Mouse (Mus musculus) stomach, postnatal 0 days (tissue): ENCODE measurements around the gene Ifnar2. TPM values are rescaled to one million over a fixed set of nuclear protein-coding genes. Genes with fewer than 3 reads are reported as not detected.

ENCODE experiments used
- ATAC-seq: fragments of 200-750 bp; cut with Nextera tagmentation; 2 replicates; pipeline ENCODE4 v1.8.0; 2017; ENCODE audit not compliant: low FRiP score, low TSS enrichment
- DNase-seq: peaks from one replicate; pipeline ENCODE4 v3.0.0-alpha.2; 2016; ENCODE audit warnings: low spot score
- H3K27ac ChIP-seq: fragments of 300-500 bp; sonication (generic); replicated peaks from 2 replicates; pipeline ENCODE4 v1.5.1; 2014; ENCODE audit warnings: mild to moderate bottlenecking, control low read depth
- H3K27me3 ChIP-seq: fragments of 300-500 bp; sonication (generic); 2 replicates; pipeline ENCODE4 v1.6.1; 2014; ENCODE audit warnings: low read length; ENCODE audit not compliant: control insufficient read depth, insufficient read depth
- H3K36me3 ChIP-seq: fragments of 300-500 bp; sonication (generic); 2 replicates; pipeline ENCODE4 v1.6.1; 2014; ENCODE audit warnings: low read length, mixed read lengths; ENCODE audit not compliant: control insufficient read depth, insufficient read depth
- H3K4me1 ChIP-seq: fragments of 300-500 bp; sonication (generic); replicated peaks from 2 replicates; pipeline ENCODE4 v1.6.1; 2014; ENCODE audit warnings: antibody characterized with exemption; ENCODE audit not compliant: control insufficient read depth, insufficient read depth
- H3K4me2 ChIP-seq: fragments of 300-500 bp; sonication (generic); replicated peaks from 2 replicates; pipeline ENCODE4 v1.6.1; 2014; ENCODE audit warnings: low read depth, mild to moderate bottlenecking, control low read depth, moderate library complexity
- H3K4me3 ChIP-seq: fragments of 300-500 bp; sonication (generic); 2 replicates; pipeline ENCODE4 v1.5.1; 2014; ENCODE audit warnings: low read depth, low read length, control low read depth
- H3K9ac ChIP-seq: fragments of 300-500 bp; sonication (generic); 2 replicates; pipeline ENCODE4 v1.6.1; 2014; ENCODE audit warnings: mild to moderate bottlenecking, low read length, control low read depth, mixed read lengths
- H3K9me3 ChIP-seq: fragments of 300-500 bp; sonication (generic); 2 replicates; pipeline ENCODE4 v1.6.1; 2016; ENCODE audit warnings: low read length; ENCODE audit not compliant: control insufficient read depth
- CTCF ChIP-seq: IDR thresholded peaks from 2 replicates; pipeline ENCODE4 v1.5.1; 2016; ENCODE audit warnings: antibody characterized with exemption, low read depth, mild to moderate bottlenecking, moderate library complexity
- EP300 ChIP-seq: optimal IDR thresholded peaks from 2 replicates; pipeline ENCODE3; 2016; ENCODE audit warnings: antibody characterized with exemption
- WGBS: fragments of 180-500 bp; shearing (Covaris S2); extraction: QIAGEN DNeasy Blood & Tissue Kit; methylation state at CpG from one replicate; pipeline ENCODE4 v1.1.7; 2014; 5-methylcytosine and 5-hydroxymethylcytosine counted together
- polyA plus RNA-seq: library from polyadenylated mRNA; unstranded; fragments of >200 nt; fragmentation: Nextera tagmentation; extraction: Ambion mirVana; gene quantifications from 2 replicates; pipeline ENCODE4 v1.2.1, GENCODE M21; 2015

Gene Ifnar2
- polyA plus RNA-seq, 1 experiment from 2014 or later = 33.4 TPM

- H3K4me3 ChIP-seq = peak overlapping the region; percentile 72; the same call in 1 of the 2 replicates
- TF ChIP-seq EP300 (no peak), CTCF (no peak)
- H3K9ac ChIP-seq = no peak overlapping the region
- 63% methylated on average over 3 of the region's 3 CpGs for WGBS
- peak overlapping the region; percentile 71; the same call in 1 of the 2 replicates for H3K4me2 ChIP-seq
- H3K4me1 ChIP-seq = no peaks in the 10 kb centered on the region
- DNase-seq = no peak
- no peak for ATAC-seq
- H3K27me3 ChIP-seq = no peaks in the 10 kb centered on the region
- no peaks in the 10 kb centered on the region for H3K9me3 ChIP-seq
- no peaks in the 10 kb centered on the region for H3K36me3 ChIP-seq
- no peak overlapping the region for H3K27ac ChIP-seq
Measured at GRCm38 (mm10) chr16:91374253-91374634, 1.7 kb downstream of the Ifnar2 start.

DNA sequence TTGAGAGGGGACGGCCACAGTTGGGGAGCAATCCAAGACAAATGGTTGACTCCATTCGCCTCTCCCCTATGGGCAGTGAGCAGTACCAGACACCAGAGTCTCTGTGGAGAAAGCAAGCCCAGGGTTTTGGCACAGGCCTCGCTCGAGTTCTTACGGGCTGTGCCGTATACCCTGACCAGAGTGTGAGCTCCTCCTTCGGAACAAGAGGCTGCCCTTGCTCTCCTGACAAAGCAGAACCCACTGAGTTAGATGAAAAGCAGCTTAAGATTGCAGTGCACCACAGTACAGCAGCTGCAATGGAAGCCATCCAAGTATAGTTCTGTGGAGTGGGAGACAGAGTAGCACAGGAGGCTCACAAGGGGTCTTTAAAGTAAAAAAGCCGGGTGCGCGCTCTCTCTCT, 4.1 kb downstream of the Ifnar2 start:
- Histone ChIP-seq H3K4me2 (no peak overlapping the region), H3K27ac (0 out of 2 replicates have a peak overlapping the region, but pooled peaks have one; percentile 24), H3K36me3 (no peaks in the 10 kb centered on the region), H3K4me1 (no peaks in the 10 kb centered on the region), H3K9me3 (no peaks in the 10 kb centered on the region), H3K9ac (no peak overlapping the region), H3K4me3 (no peak overlapping the region), H3K27me3 (no peaks in the 10 kb centered on the region)
- 77% methylated on average over 10 of the region's 10 CpGs for WGBS
- no peak for ATAC-seq
- TF ChIP-seq EP300 = no peak
- TF ChIP-seq CTCF = no peak
- DNase-seq = no peak

- Histone ChIP-seq H3K27me3 (no peaks in the 10 kb centered on the region), H3K4me1 (no peaks in the 10 kb centered on the region), H3K4me3 (no peak overlapping the region), H3K9ac (no peak overlapping the region; the same call in 1 of the 2 replicates), H3K27ac (0 out of 2 replicates have a peak overlapping the region, but pooled peaks have one; percentile 24), H3K9me3 (no peaks in the 10 kb centered on the region), H3K4me2 (peak overlapping the region; percentile 17; the same call in 1 of the 2 replicates), H3K36me3 (no peaks in the 10 kb centered on the region)
- TF ChIP-seq CTCF (no peak), EP300 (no peak)
- WGBS = 51% methylated on average over 17 of the region's 17 CpGs
- DNase-seq (no peak), ATAC-seq (no peak)
Measured at GRCm38 (mm10) chr16:91378431-91378986, 5.9 kb downstream of the Ifnar2 start.

- H3K4me2 ChIP-seq = 0 out of 2 replicates have a peak overlapping the region, but pooled peaks have one; percentile 17
- no peaks in the 10 kb centered on the region for H3K27me3 ChIP-seq
- no peaks in the 10 kb centered on the region for H3K36me3 ChIP-seq
- no peaks in the 10 kb centered on the region for H3K4me1 ChIP-seq
- WGBS = 33% methylated on average over 9 of the region's 9 CpGs
- peak overlapping the region; percentile 58 for H3K27ac ChIP-seq
- H3K9ac ChIP-seq = no peak overlapping the region; the same call in 1 of the 2 replicates
- ATAC-seq = peak; percentile 34; the same call in 1 of the 2 replicates
- no peak overlapping the region for H3K4me3 ChIP-seq
- H3K9me3 ChIP-seq = no peaks in the 10 kb centered on the region
- DNase-seq = no peak
- no peak for TF ChIP-seq EP300
- TF ChIP-seq CTCF = no peak
Measured at GRCm38 (mm10) chr16:91378991-91379390, 6.4 kb downstream of the Ifnar2 start.

DNA sequence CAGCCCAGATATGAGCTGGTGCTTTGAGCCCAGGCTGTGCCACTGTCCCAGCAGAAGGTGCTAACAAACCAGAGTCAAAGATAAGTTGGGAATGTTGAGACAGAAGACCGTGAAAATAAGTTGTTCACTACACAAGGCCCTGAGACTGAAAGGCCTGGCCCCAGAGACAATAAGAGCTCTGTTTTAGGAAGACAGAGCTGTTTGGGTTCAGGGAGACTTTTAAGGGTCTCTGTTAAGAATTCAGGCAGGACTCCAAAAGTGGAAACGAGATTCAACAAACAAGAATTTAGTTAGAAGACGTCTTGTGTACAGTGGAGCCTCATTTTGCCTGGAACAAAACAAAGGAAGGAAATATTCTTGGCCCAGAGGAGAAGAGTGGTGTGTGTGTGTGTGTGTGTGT, 6.8 kb downstream of the Ifnar2 start:
- no peak overlapping the region for H3K4me3 ChIP-seq
- no peaks in the 10 kb centered on the region for H3K9me3 ChIP-seq
- no peak overlapping the region for H3K4me2 ChIP-seq
- WGBS = 40% methylated on average over 3 of the region's 3 CpGs
- ATAC-seq (no peak), DNase-seq (no peak)
- H3K36me3 ChIP-seq = no peaks in the 10 kb centered on the region
- no peak overlapping the region for H3K9ac ChIP-seq
- TF ChIP-seq CTCF (no peak), EP300 (no peak)
- no peaks in the 10 kb centered on the region for H3K4me1 ChIP-seq
- H3K27ac ChIP-seq = peak overlapping the region; percentile 58
- H3K27me3 ChIP-seq = no peaks in the 10 kb centered on the region

- TF ChIP-seq CTCF (no peak), EP300 (no peak)
- Histone ChIP-seq H3K9ac (no peak overlapping the region), H3K27ac (no peak overlapping the region), H3K9me3 (no peaks in the 10 kb centered on the region), H3K36me3 (no peaks in the 10 kb centered on the region), H3K27me3 (no peaks in the 10 kb centered on the region), H3K4me3 (no peak overlapping the region), H3K4me1 (no peaks in the 10 kb centered on the region), H3K4me2 (no peak overlapping the region)
- WGBS = 65% methylated on average over 5 of the region's 5 CpGs
- ATAC-seq = 0 out of 2 replicates have a peak, but pooled peaks have one; percentile 45
- DNase-seq = no peak
Measured at GRCm38 (mm10) chr16:91380151-91380550, 7.6 kb downstream of the Ifnar2 start.
